In genomic region chr2:59746070-59746469, GRCm38 (mm10) we compare ENCODE assay signal across 9 mouse cellular contexts.
A peak's percentile ranks its signal among the peaks of the same experiment; 100 is the strongest.
DNase-seq lines count a peak whose midpoint lies in the region; ATAC-seq and TF ChIP-seq lines count a peak whose summit lies in the region.
"Had no signal": no experiment of that assay in that cellular context is flagged by ENCODE, and none has a peak within 500 bp of the region (broad histone marks: within the 10 kb centered on the region; RNA-seq: fewer than 3 reads in every experiment).

No protein-coding gene starts in this region.

- H3K27me3 ChIP-seq in cerebellum, adult 2 months (ENCODE audit: control insufficient read depth, insufficient read depth, low read length): no peaks in the 10 kb centered on the region
- H3K27me3 ChIP-seq: hindbrain, embryonic 15.5 days had no signal

- TF ChIP-seq CTCF in cerebellum, adult 2 months (IDR thresholded peaks at IDR 0.05; ENCODE audit: borderline replicate concordance, insufficient read depth, low read depth, low read length): no peak

- TF ChIP-seq POLR2A in cerebellum, adult 2 months (IDR thresholded peaks at IDR 0.05; ENCODE audit: borderline replicate concordance, insufficient read depth, low read length): no peak

- no peak overlapping the region for H3K27ac ChIP-seq in cerebellum, adult 2 months (ENCODE audit: insufficient read depth, low read length)
- H3K27ac ChIP-seq: hindbrain, embryonic 15.5 days had no signal

- 68% methylated on average over 9 of the region's 9 CpGs for WGBS in cerebellum, adult 2 months

- ATAC-seq in megakaryocyte progenitor cell, adult 5-6 weeks (replicated peaks; ENCODE audit: poor library complexity): peak; percentile 77

- H3K4me1 ChIP-seq in cerebellum, adult 2 months (ENCODE audit: control insufficient read depth, insufficient read depth, low read length): peaks cover 7% of the 10 kb centered on the region; the same call in 1 of the 2 replicates
- H3K4me1 ChIP-seq: hindbrain, embryonic 15.5 days had no signal

- no peak overlapping the region for H3K4me3 ChIP-seq in cerebellum, adult 2 months (replicated peaks; ENCODE audit: insufficient read depth, low read depth, low read length)
- H3K4me3 ChIP-seq: hindbrain, embryonic 15.5 days had no signal

- peak; percentile 54 to 65 for DNase-seq in cerebellum, adult 2 months
- DNase-seq in cerebellum, adult 9-11 months: no peak
- DNase-seq in kidney, postnatal 10 days: peak; percentile 34
- DNase-seq in kidney, postnatal 36 days: no peak
- DNase-seq in adrenal gland, adult 18-20 months (ENCODE audit: low spot score in 2 of 2): peak; percentile 35 to 37
- no peak for DNase-seq in right cerebral cortex, postnatal 36 days (ENCODE audit: low spot score in 2 of 2)
- no peak for DNase-seq in retina, embryonic 14.5 days (ENCODE audit: low spot score)

Comparison
In these comparisons a context has a peak if more than half of its experiments do, and no peak if none do; other contexts are left out.
1. DNase-seq: peak in cerebellum, adult 2 months (2 of 2), kidney, postnatal 10 days (single experiment) and adrenal gland, adult 18-20 months (2 of 2); none in cerebellum, adult 9-11 months (single experiment), kidney, postnatal 36 days (0 of 2), right cerebral cortex, postnatal 36 days (0 of 2) and retina, embryonic 14.5 days (single experiment).